Mouse (Mus musculus) E14TG2a.4 (cell line): ENCODE results near the gene Lrrk1.

ENCODE experiments used
- H3K27me3 ChIP-seq: 2 replicates; pipeline ENCODE4 v1.6.1; 2014; ENCODE audit warnings: low read length, control low read depth; ENCODE audit not compliant: insufficient read depth
- H3K36me3 ChIP-seq: 2 replicates; pipeline ENCODE4 v1.6.1; 2014; ENCODE audit warnings: low read length, control low read depth; ENCODE audit not compliant: insufficient read depth
- H3K4me1 ChIP-seq: replicated peaks from 2 replicates; pipeline ENCODE4 v1.6.1; 2014; ENCODE audit warnings: low read depth, low read length, control low read depth
- H3K4me3 ChIP-seq: replicated peaks from 2 replicates; pipeline ENCODE4 v1.5.1; 2014; ENCODE audit warnings: mild to moderate bottlenecking, low read length
- H3K9me3 ChIP-seq: 2 replicates; pipeline ENCODE4 v1.6.1; 2014; ENCODE audit warnings: low read length, control low read depth
- CTCF ChIP-seq: conservative IDR thresholded peaks from 2 replicates; pipeline ENCODE4 v1.5.1; 2014; ENCODE audit warnings: low read length
- NANOG ChIP-seq: IDR thresholded peaks from 2 replicates; pipeline ENCODE4 v1.6.1; 2014; ENCODE audit warnings: borderline replicate concordance, low read length, mixed read lengths
- POU5F1 ChIP-seq: IDR thresholded peaks from 2 replicates; pipeline ENCODE4 v1.6.1; 2014; ENCODE audit warnings: low read length, borderline replicate concordance

The Lrrk1 gene

GRCm38 (mm10) chr7:66233141-66233946 lies 154.8 kb downstream of the Lrrk1 start:
- TF ChIP-seq CTCF (no peak), POU5F1 (no peak), NANOG (no peak)
- Histone ChIP-seq H3K9me3 (peaks cover 26% of the 10 kb centered on the region), H3K27me3 (no peaks in the 10 kb centered on the region), H3K4me1 (peaks cover 35% of the 10 kb centered on the region), H3K4me3 (no peak overlapping the region), H3K36me3 (no peaks in the 10 kb centered on the region)

GRCm38 (mm10) chr7:66231861-66232260 lies 156.3 kb downstream of the Lrrk1 start:
- Histone ChIP-seq H3K27me3 (no peaks in the 10 kb centered on the region), H3K36me3 (no peaks in the 10 kb centered on the region), H3K4me1 (peaks cover 44% of the 10 kb centered on the region), H3K4me3 (no peak overlapping the region), H3K9me3 (peaks cover 26% of the 10 kb centered on the region)
- no peak for TF ChIP-seq NANOG
- TF ChIP-seq POU5F1, result no peak
- TF ChIP-seq CTCF, result no peak

GRCm38 (mm10) chr7:66230638-66231550 lies 157.3 kb downstream of the Lrrk1 start:
- Histone ChIP-seq H3K27me3 (no peaks in the 10 kb centered on the region), H3K36me3 (no peaks in the 10 kb centered on the region), H3K4me3 (0 out of 2 replicates have a peak overlapping the region, but pooled peaks have one; percentile 43), H3K4me1 (peaks cover 44% of the 10 kb centered on the region), H3K9me3 (peaks cover 26% of the 10 kb centered on the region)
- no peak for TF ChIP-seq POU5F1
- TF ChIP-seq CTCF, result no peak
- no peak for TF ChIP-seq NANOG

- Histone ChIP-seq H3K36me3 (no peaks in the 10 kb centered on the region), H3K9me3 (peaks cover 26% of the 10 kb centered on the region), H3K4me1 (peaks cover 44% of the 10 kb centered on the region), H3K4me3 (0 out of 2 replicates have a peak overlapping the region, but pooled peaks have one; percentile 43), H3K27me3 (no peaks in the 10 kb centered on the region)
- TF ChIP-seq CTCF (no peak), POU5F1 (no peak), NANOG (no peak)
Observed at GRCm38 (mm10) chr7:66230246-66230637, 157.9 kb downstream of the Lrrk1 start.

GRCm38 (mm10) chr7:66229433-66229832 lies 158.7 kb downstream of the Lrrk1 start:
- Histone ChIP-seq H3K4me3 (peak overlapping the region; percentile 43; the same call in 1 of the 2 replicates), H3K27me3 (no peaks in the 10 kb centered on the region), H3K4me1 (peaks cover 40% of the 10 kb centered on the region), H3K36me3 (no peaks in the 10 kb centered on the region), H3K9me3 (peaks cover 22% of the 10 kb centered on the region)
- TF ChIP-seq NANOG, result no peak
- no peak for TF ChIP-seq POU5F1
- TF ChIP-seq CTCF, result no peak

GRCm38 (mm10) chr7:66228610-66228920 lies 159.6 kb downstream of the Lrrk1 start:
- Histone ChIP-seq H3K4me3 (no peak overlapping the region), H3K9me3 (peaks cover 18% of the 10 kb centered on the region), H3K36me3 (no peaks in the 10 kb centered on the region), H3K27me3 (no peaks in the 10 kb centered on the region), H3K4me1 (peaks cover 38% of the 10 kb centered on the region)
- no peak for TF ChIP-seq NANOG
- TF ChIP-seq POU5F1, result no peak
- no peak for TF ChIP-seq CTCF

GRCm38 (mm10) chr7:66227814-66228609 lies 160.1 kb downstream of the Lrrk1 start:
- no peak for TF ChIP-seq POU5F1
- no peak for TF ChIP-seq CTCF
- no peak for TF ChIP-seq NANOG
- H3K4me1 ChIP-seq, result peaks cover 38% of the 10 kb centered on the region
- H3K36me3 ChIP-seq, result no peaks in the 10 kb centered on the region
- no peak overlapping the region for H3K4me3 ChIP-seq
- peaks cover 12% of the 10 kb centered on the region for H3K9me3 ChIP-seq
- no peaks in the 10 kb centered on the region for H3K27me3 ChIP-seq
